Mouse (Mus musculus) forebrain, embryonic 14.5 days (tissue): Measurements from ENCODE around the gene Alox12. TPM values are rescaled to one million over a fixed set of nuclear protein-coding genes. Genes with fewer than 3 reads are reported as not detected.

Source experiments
- ATAC-seq: fragments of 200-750 bp; cut with Nextera tagmentation; 2 replicates; pipeline ENCODE4 v1.8.0; 2017; ENCODE audit warnings: mild to moderate bottlenecking, moderate library complexity
- DNase-seq: peaks from one replicate; pipeline ENCODE4 v3.0.0-alpha.2; 2015; ENCODE audit warnings: low spot score
- H3K27ac ChIP-seq: fragments of 300-500 bp; sonication (generic); 2 replicates; pipeline ENCODE4 v1.5.1; 2014; ENCODE audit warnings: low read depth, mild to moderate bottlenecking, control low read depth, low read length, moderate library complexity
- H3K27me3 ChIP-seq: fragments of 300-500 bp; sonication (generic); replicated peaks from 2 replicates; pipeline ENCODE4 v1.6.1; 2014; ENCODE audit warnings: low read length, control low read depth, mixed read lengths; ENCODE audit not compliant: control insufficient read depth, insufficient read depth
- H3K36me3 ChIP-seq: fragments of 300-500 bp; sonication (generic); 2 replicates; pipeline ENCODE4 v1.6.1; 2014; ENCODE audit warnings: low read length, control low read depth; ENCODE audit not compliant: control insufficient read depth, insufficient read depth
- H3K4me1 ChIP-seq: fragments of 300-500 bp; sonication (generic); 2 replicates; pipeline ENCODE4 v1.6.1; 2014; ENCODE audit warnings: antibody characterized with exemption, low read length, control low read depth; ENCODE audit not compliant: control insufficient read depth, insufficient read depth
- H3K4me2 ChIP-seq: fragments of 300-500 bp; sonication (generic); 2 replicates; pipeline ENCODE4 v1.6.1; 2014; ENCODE audit warnings: mild to moderate bottlenecking, control low read depth, low read length
- H3K4me3 ChIP-seq: fragments of 300-500 bp; sonication (generic); 2 replicates; pipeline ENCODE4 v1.5.1; 2014; ENCODE audit warnings: low read depth, low read length, control low read depth
- H3K9ac ChIP-seq: fragments of 300-500 bp; sonication (generic); 2 replicates; pipeline ENCODE4 v1.6.1; 2014; ENCODE audit warnings: mild to moderate bottlenecking, low read length, control low read depth, moderate library complexity
- H3K9me3 ChIP-seq: fragments of 300-500 bp; sonication (generic); replicated peaks from 2 replicates; pipeline ENCODE4 v1.6.1; 2016; ENCODE audit warnings: low read length, control low read depth, mixed read lengths; ENCODE audit not compliant: control insufficient read depth
- WGBS: fragments of 180-500 bp; shearing (Covaris S2); extraction: QIAGEN DNeasy Blood & Tissue Kit; methylation state at CpG from one replicate; pipeline ENCODE4 v1.1.7; 2014; 5-methylcytosine and 5-hydroxymethylcytosine counted together
- polyA plus RNA-seq: library from polyadenylated mRNA; unstranded; fragments of >200 nt; fragmentation: Nextera tagmentation; extraction: Ambion mirVana; gene quantifications from 2 replicates; pipeline ENCODE4 v1.2.1, GENCODE M21; 2014

The Alox12 gene
- polyA plus RNA-seq, 1 experiment from 2014 or later = 0.36 TPM

- no peaks in the 10 kb centered on the region for H3K36me3 ChIP-seq
- H3K4me1 ChIP-seq = no peaks in the 10 kb centered on the region
- no peak overlapping the region for H3K4me2 ChIP-seq
- no peak overlapping the region for H3K9ac ChIP-seq
- WGBS = 89% methylated on average over 3 of the region's 3 CpGs
- no peak for DNase-seq
- H3K9me3 ChIP-seq = no peaks in the 10 kb centered on the region
- H3K27me3 ChIP-seq = no peaks in the 10 kb centered on the region
- H3K4me3 ChIP-seq = no peak overlapping the region
- no peak overlapping the region for H3K27ac ChIP-seq
- ATAC-seq = no peak
Observed at GRCm38 (mm10) chr11:70284757-70285156, 29.6 kb upstream of the Alox12 start.

DNA sequence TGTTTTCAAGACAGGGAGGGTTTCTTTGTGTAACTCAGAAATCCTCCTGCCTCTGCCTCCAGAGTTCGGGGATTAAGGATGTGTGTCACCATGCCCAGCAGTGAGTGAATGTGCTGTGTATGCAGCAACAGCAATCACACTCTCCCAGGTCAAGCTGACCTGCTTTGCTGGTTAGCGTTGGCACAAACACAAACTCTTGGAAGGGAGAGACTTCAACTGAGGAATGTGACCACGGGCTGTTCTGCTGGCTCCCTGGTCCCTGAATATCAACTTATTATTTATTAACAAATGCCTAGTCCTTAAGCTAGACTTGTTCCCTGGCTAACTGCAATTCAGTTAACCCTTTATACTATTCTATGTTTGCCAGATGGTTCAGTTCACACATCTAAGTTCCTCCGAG lies 28.5 kb upstream of the Alox12 start:
- H3K9ac ChIP-seq = no peak overlapping the region
- no peak overlapping the region for H3K4me2 ChIP-seq
- no peaks in the 10 kb centered on the region for H3K9me3 ChIP-seq
- H3K4me3 ChIP-seq = no peak overlapping the region
- no peaks in the 10 kb centered on the region for H3K27me3 ChIP-seq
- DNase-seq = no peak
- H3K4me1 ChIP-seq = no peaks in the 10 kb centered on the region
- 81% methylated on average over 4 of the region's 4 CpGs for WGBS
- H3K36me3 ChIP-seq = no peaks in the 10 kb centered on the region
- no peak overlapping the region for H3K27ac ChIP-seq
- ATAC-seq = no peak

GRCm38 (mm10) chr11:70280441-70280840 lies 25.3 kb upstream of the Alox12 start:
- Histone ChIP-seq H3K27me3 (no peaks in the 10 kb centered on the region), H3K36me3 (no peaks in the 10 kb centered on the region), H3K4me3 (no peak overlapping the region), H3K9me3 (no peaks in the 10 kb centered on the region), H3K27ac (no peak overlapping the region), H3K4me1 (no peaks in the 10 kb centered on the region), H3K9ac (no peak overlapping the region), H3K4me2 (no peak overlapping the region)
- WGBS = 55% methylated on average over 3 of the region's 3 CpGs
- no peak for ATAC-seq
- DNase-seq = peak; percentile 16

GRCm38 (mm10) chr11:70278961-70279360 lies 23.8 kb upstream of the Alox12 start:
- Histone ChIP-seq H3K27ac (no peak overlapping the region), H3K9me3 (no peaks in the 10 kb centered on the region), H3K27me3 (no peaks in the 10 kb centered on the region), H3K9ac (no peak overlapping the region), H3K36me3 (no peaks in the 10 kb centered on the region), H3K4me3 (no peak overlapping the region), H3K4me2 (no peak overlapping the region), H3K4me1 (no peaks in the 10 kb centered on the region)
- ATAC-seq (no peak), DNase-seq (no peak)
- WGBS = 86% methylated on average over 3 of the region's 3 CpGs

- H3K9me3 ChIP-seq = no peaks in the 10 kb centered on the region
- no peak overlapping the region for H3K4me3 ChIP-seq
- H3K27me3 ChIP-seq = no peaks in the 10 kb centered on the region
- ATAC-seq (no peak), DNase-seq (no peak)
- no peaks in the 10 kb centered on the region for H3K36me3 ChIP-seq
- no peak overlapping the region for H3K27ac ChIP-seq
- no peak overlapping the region for H3K9ac ChIP-seq
- no peak overlapping the region for H3K4me2 ChIP-seq
- no peaks in the 10 kb centered on the region for H3K4me1 ChIP-seq
- WGBS = 85% methylated on average over 7 of the region's 7 CpGs
Observed at GRCm38 (mm10) chr11:70271641-70272040, 16.5 kb upstream of the Alox12 start.

GRCm38 (mm10) chr11:70266405-70266804 lies 11.3 kb upstream of the Alox12 start:
- no peaks in the 10 kb centered on the region for H3K4me1 ChIP-seq
- H3K27me3 ChIP-seq = 0 out of 2 replicates have a peak, but pooled peaks cover 3% of the 10 kb centered on the region
- H3K9me3 ChIP-seq = no peaks in the 10 kb centered on the region
- H3K36me3 ChIP-seq = no peaks in the 10 kb centered on the region
- H3K9ac ChIP-seq = no peak overlapping the region
- no peak overlapping the region for H3K4me2 ChIP-seq
- 76% methylated on average over 1 of the region's 1 CpGs for WGBS
- no peak overlapping the region for H3K27ac ChIP-seq
- H3K4me3 ChIP-seq = no peak overlapping the region
- no peak for DNase-seq
- ATAC-seq = no peak

DNA sequence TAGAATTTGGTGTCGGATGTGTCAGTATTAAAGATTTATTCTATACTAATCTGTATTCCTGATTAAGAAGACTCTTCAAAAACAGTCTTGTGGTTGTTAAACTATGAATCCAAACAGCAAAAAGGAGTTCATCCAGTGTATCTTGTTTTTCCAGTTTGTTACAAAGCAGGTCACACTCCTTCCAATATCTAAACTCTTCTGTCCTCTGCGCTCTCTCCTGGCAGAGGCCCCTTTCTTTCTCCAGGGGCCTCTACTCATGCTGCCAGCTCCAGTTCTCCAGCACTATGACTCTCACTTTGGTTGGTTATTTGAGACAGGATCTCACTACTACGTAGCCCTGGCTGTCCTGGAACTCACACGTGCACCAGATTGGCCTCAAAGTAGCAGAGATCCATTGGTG lies 10.7 kb upstream of the Alox12 start:
- H3K27me3 ChIP-seq = 0 out of 2 replicates have a peak, but pooled peaks cover 3% of the 10 kb centered on the region
- no peak overlapping the region for H3K4me2 ChIP-seq
- H3K9ac ChIP-seq = no peak overlapping the region
- H3K27ac ChIP-seq = no peak overlapping the region
- no peak overlapping the region for H3K4me3 ChIP-seq
- no peaks in the 10 kb centered on the region for H3K9me3 ChIP-seq
- DNase-seq = no peak
- WGBS = 86% methylated on average over 4 of the region's 4 CpGs
- ATAC-seq = no peak
- no peaks in the 10 kb centered on the region for H3K4me1 ChIP-seq
- H3K36me3 ChIP-seq = no peaks in the 10 kb centered on the region

DNA sequence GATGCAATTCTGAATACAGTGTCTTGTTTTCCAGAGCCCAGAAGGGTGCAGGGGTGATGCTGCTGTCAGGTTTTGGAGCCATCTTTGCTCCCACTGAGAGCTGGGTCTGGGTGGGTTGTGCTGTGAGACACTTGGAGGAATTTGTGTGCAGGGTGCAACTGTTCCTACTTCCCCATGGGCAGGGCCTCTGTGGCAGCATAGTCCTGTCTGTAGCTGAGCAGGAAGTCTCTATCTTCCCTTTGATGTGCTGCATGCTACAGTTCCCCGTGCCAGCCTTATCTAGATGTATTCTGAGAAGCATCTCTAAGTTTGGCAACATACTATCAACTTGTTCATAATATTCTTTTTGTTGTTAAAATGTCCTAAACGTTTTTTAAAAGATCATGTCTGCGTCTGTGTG lies 10.1 kb upstream of the Alox12 start:
- H3K27me3 ChIP-seq = 0 out of 2 replicates have a peak, but pooled peaks cover 3% of the 10 kb centered on the region
- H3K9me3 ChIP-seq = no peaks in the 10 kb centered on the region
- WGBS = 52% methylated on average over 3 of the region's 3 CpGs
- H3K27ac ChIP-seq = no peak overlapping the region
- H3K36me3 ChIP-seq = no peaks in the 10 kb centered on the region
- DNase-seq = no peak
- H3K9ac ChIP-seq = no peak overlapping the region
- no peaks in the 10 kb centered on the region for H3K4me1 ChIP-seq
- no peak for ATAC-seq
- no peak overlapping the region for H3K4me3 ChIP-seq
- no peak overlapping the region for H3K4me2 ChIP-seq

- Histone ChIP-seq H3K27me3 (peaks cover 13% of the 10 kb centered on the region), H3K4me1 (no peaks in the 10 kb centered on the region), H3K4me2 (no peak overlapping the region), H3K9ac (no peak overlapping the region), H3K36me3 (no peaks in the 10 kb centered on the region), H3K27ac (no peak overlapping the region), H3K4me3 (no peak overlapping the region), H3K9me3 (no peaks in the 10 kb centered on the region)
- no peak for ATAC-seq
- no peak for DNase-seq
- WGBS = 92% methylated on average over 4 of the region's 4 CpGs
Observed at GRCm38 (mm10) chr11:70259035-70259434, 3.9 kb upstream of the Alox12 start.
